Mouse (Mus musculus): ENCODE measurements at regions not wholly inside any gene's neighbourhood (a gene's known extent, or its start where the extent isn't known, plus 50 kb on each side); places are given as distances from the start of the nearest gene placed in this dataset.

DNA sequence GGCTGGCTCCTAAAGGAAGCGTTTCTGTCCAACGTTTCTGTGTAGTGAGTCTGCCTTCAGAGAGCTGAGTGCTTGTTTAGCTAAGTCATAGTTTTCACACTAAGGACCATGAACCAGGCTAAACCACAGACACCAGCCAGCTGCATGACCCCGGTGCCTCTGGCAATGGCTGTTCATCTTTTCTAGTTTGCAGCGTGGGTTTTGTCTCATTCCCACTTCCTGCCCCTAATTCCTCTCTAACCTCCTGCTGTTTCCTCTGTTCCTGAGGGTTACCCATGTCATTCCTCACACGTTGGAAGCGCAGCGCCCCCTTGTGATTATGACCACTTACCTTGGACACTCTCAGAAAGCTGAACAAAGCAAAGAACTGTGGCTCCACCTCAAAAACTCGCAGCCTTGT is 560.1 kb upstream of the Gm19410 start:
- Histone ChIP-seq H3K4me1 (ENCODE audit: control insufficient read depth in 1 of 2, insufficient read depth in 2 of 2, low read length in 2 of 2) (no peaks in the 10 kb centered on the region), H3K9me3 (replicated peaks; ENCODE audit: insufficient read depth, low read length) (no peaks in the 10 kb centered on the region), H3K36me3 (ENCODE audit: control insufficient read depth in 1 of 2, insufficient read depth in 2 of 2, low read length in 2 of 2) (no peaks in the 10 kb centered on the region), H3K27ac (ENCODE audit: control insufficient read depth, low read depth, low read length) (no peak overlapping the region), H3K79me2 (ENCODE audit: control insufficient read depth, insufficient read depth, low read length, poor library complexity) (no peaks in the 10 kb centered on the region), H3K27me3 (ENCODE audit: control insufficient read depth in 1 of 2, insufficient read depth in 2 of 2, low read length in 2 of 2) (no peaks in the 10 kb centered on the region), H3K4me3 (ENCODE audit: control insufficient read depth in 1 of 2, insufficient read depth in 1 of 2, low read depth in 2 of 2, low read length in 2 of 2) (no peak overlapping the region), H3K9ac (ENCODE audit: control insufficient read depth, low read depth, low read length, poor library complexity, severe bottlenecking) (no peak overlapping the region)
- TF ChIP-seq UBTF (IDR thresholded peaks at IDR 0.05; ENCODE audit: borderline replicate concordance, insufficient read depth, low read depth, low read length) = no peak
- no peak for TF ChIP-seq POLR2AphosphoS2 (IDR thresholded peaks at IDR 0.05; ENCODE audit: low read length)
- no peak for TF ChIP-seq RAD21 (IDR thresholded peaks at IDR 0.05; ENCODE audit: low read depth, low read length)
- no peak for TF ChIP-seq TBP (IDR thresholded peaks at IDR 0.05; ENCODE audit: low read depth, low read length)
- TF ChIP-seq POLR2A (IDR thresholded peaks at IDR 0.05; ENCODE audit: control insufficient read depth in 1 of 2, insufficient read depth in 1 of 2, low read depth in 1 of 2, low read length in 2 of 2, poor library complexity in 1 of 2) = no peak
- no peak for TF ChIP-seq GABPA (IDR thresholded peaks at IDR 0.05; ENCODE audit: low read depth, low read length)
- no peak for TF ChIP-seq NELFE (IDR thresholded peaks at IDR 0.05; ENCODE audit: low read depth, low read length)
- TF ChIP-seq CHD1 (IDR thresholded peaks at IDR 0.05; ENCODE audit: low read depth, low read length) = no peak
- TF ChIP-seq MAX (IDR thresholded peaks at IDR 0.05; ENCODE audit: low read length) = no peak
- TF ChIP-seq BHLHE40 (IDR thresholded peaks at IDR 0.05; ENCODE audit: borderline replicate concordance, low read depth, low read length) = no peak
- TF ChIP-seq MEF2A (IDR thresholded peaks at IDR 0.05; ENCODE audit: extremely low read depth, insufficient replicate concordance, low read depth, low read length, poor library complexity, severe bottlenecking) = no peak
- no peak for TF ChIP-seq HCFC1 (IDR thresholded peaks at IDR 0.05; ENCODE audit: low read depth, low read length)
- TF ChIP-seq GATA1 (IDR thresholded peaks at IDR 0.05; ENCODE audit: low read depth, low read length) = no peak
- TF ChIP-seq MAFK (IDR thresholded peaks at IDR 0.05; ENCODE audit: borderline replicate concordance, low read depth, low read length) = no peak
- TF ChIP-seq ZMIZ1 (IDR thresholded peaks at IDR 0.05; ENCODE audit: low read depth, low read length) = no peak
- TF ChIP-seq RCOR1 (IDR thresholded peaks at IDR 0.05; ENCODE audit: low read depth, low read length) = no peak
- TF ChIP-seq ELF1 (IDR thresholded peaks at IDR 0.05; ENCODE audit: low read depth, low read length) = no peak
- DNase-seq (ENCODE audit: low read depth, low spot score) = no peak

DNA sequence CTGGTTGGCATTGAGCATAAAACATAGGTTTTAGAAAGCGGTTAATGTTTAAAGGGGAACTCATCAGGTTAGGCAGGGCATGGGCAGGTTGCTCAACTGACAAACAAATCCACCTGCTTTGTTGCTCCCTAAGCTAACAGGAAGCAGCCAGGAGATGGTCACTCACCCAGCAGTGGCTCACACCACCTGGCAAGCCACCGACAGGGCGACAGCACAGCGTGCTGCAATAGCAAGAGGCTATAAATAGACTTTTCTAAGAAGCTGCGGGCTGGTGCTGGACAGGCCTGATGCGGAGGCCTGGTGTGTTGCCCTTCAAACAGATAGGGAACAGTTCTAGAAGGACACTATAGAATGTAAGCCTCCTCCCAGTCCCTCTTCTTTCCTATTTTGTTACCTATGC is 559.3 kb upstream of the Gm19410 start:
- Histone ChIP-seq H3K4me1 (ENCODE audit: control insufficient read depth in 1 of 2, insufficient read depth in 2 of 2, low read length in 2 of 2) (no peaks in the 10 kb centered on the region), H3K79me2 (ENCODE audit: control insufficient read depth, insufficient read depth, low read length, poor library complexity) (no peaks in the 10 kb centered on the region), H3K4me3 (ENCODE audit: control insufficient read depth in 1 of 2, insufficient read depth in 1 of 2, low read depth in 2 of 2, low read length in 2 of 2) (no peak overlapping the region), H3K36me3 (ENCODE audit: control insufficient read depth in 1 of 2, insufficient read depth in 2 of 2, low read length in 2 of 2) (no peaks in the 10 kb centered on the region), H3K9me3 (replicated peaks; ENCODE audit: insufficient read depth, low read length) (no peaks in the 10 kb centered on the region), H3K27ac (ENCODE audit: control insufficient read depth, low read depth, low read length) (no peak overlapping the region), H3K27me3 (ENCODE audit: control insufficient read depth in 1 of 2, insufficient read depth in 2 of 2, low read length in 2 of 2) (no peaks in the 10 kb centered on the region), H3K9ac (ENCODE audit: control insufficient read depth, low read depth, low read length, poor library complexity, severe bottlenecking) (no peak overlapping the region)
- no peak for DNase-seq (ENCODE audit: low read depth, low spot score)
- no peak for TF ChIP-seq POLR2AphosphoS5 (IDR thresholded peaks at IDR 0.05; ENCODE audit: borderline replicate concordance, low read depth, low read length)
- TF ChIP-seq ETS1 (IDR thresholded peaks at IDR 0.05; ENCODE audit: low read depth, low read length) = no peak
- TF ChIP-seq MYC (IDR thresholded peaks at IDR 0.05; ENCODE audit: low read depth, low read length) = no peak
- TF ChIP-seq TBP (IDR thresholded peaks at IDR 0.05; ENCODE audit: low read depth, low read length) = no peak
- no peak for TF ChIP-seq POLR2AphosphoS2 (IDR thresholded peaks at IDR 0.05; ENCODE audit: low read length)
- TF ChIP-seq TCF12 (IDR thresholded peaks at IDR 0.05; ENCODE audit: low read depth, low read length) = no peak
- TF ChIP-seq CHD2 (IDR thresholded peaks at IDR 0.05; ENCODE audit: low read length) = no peak
- TF ChIP-seq MXI1 (IDR thresholded peaks at IDR 0.05; ENCODE audit: low read depth, low read length) = no peak
- no peak for TF ChIP-seq JUND (IDR thresholded peaks at IDR 0.05; ENCODE audit: low read depth, low read length)
- no peak for TF ChIP-seq E2F4 (IDR thresholded peaks at IDR 0.05; ENCODE audit: borderline replicate concordance, low read depth, low read length)
- no peak for TF ChIP-seq MAZ (IDR thresholded peaks at IDR 0.05; ENCODE audit: low read depth, low read length)
- no peak for TF ChIP-seq ZC3H11A (IDR thresholded peaks at IDR 0.05; ENCODE audit: low read depth, low read length)
- no peak for TF ChIP-seq SIN3A (IDR thresholded peaks at IDR 0.05; ENCODE audit: low read length)
- TF ChIP-seq UBTF (IDR thresholded peaks at IDR 0.05; ENCODE audit: borderline replicate concordance, insufficient read depth, low read depth, low read length) = no peak
